Mouse (Mus musculus): Measurements from ENCODE around the gene Fam185a.

DNA sequence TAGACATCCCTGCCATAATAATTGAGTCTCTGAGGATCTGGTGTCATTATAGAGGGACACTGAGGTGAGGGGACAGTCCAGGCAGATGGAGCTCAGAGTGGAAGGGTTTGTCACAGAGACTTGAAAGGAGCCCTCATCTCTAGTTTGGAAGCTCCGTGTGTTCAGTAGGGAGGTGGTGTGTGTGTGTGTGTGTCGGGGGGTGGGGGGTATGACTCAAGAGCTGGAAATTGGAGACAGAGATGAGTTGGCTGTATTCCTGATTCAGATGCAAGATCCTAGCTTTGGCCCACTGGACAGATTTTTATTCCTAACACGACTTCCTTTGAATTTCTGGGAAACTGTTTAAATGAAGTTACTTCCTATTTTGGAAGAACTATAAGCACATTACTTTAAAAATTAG is 62.5 kb downstream of the Fam185a start:
- no peak for TF ChIP-seq POLR2A (IDR thresholded peaks at IDR 0.05; ENCODE audit: borderline replicate concordance, low read depth, low read length)
- no peak for TF ChIP-seq CTCF (IDR thresholded peaks at IDR 0.05; ENCODE audit: low read depth, low read length)

All from bone marrow macrophage, adult 2 months (primary cell).